Mouse (Mus musculus) left cerebral cortex, postnatal 25 days (tissue): ENCODE measurements around the gene Sync. TPM values are rescaled to one million over a fixed set of nuclear protein-coding genes. Genes with fewer than 3 reads are reported as not detected.
A peak's percentile ranks its signal among the peaks of the same experiment; 100 is the strongest.

Experiments
- DNase-seq, 2 experiments: peaks; one replicate each; pipeline ENCODE4 v3.0.0; 2022; ENCODE audit warnings: low spot score in 2 of 2, mixed read lengths in 1 of 2
- intact Hi-C: fragments of 180-260 bp; cut with DNase I; formaldehyde crosslinking; loops from one replicate; pipeline ENCODE4 v1.15.1; 2025
- total RNA-seq, 2 experiments: library from RNA; stranded (reverse); gene quantifications; 2 replicates each; pipeline ENCODE4 v1.2.3; 2021

Gene Sync
- total RNA-seq, 2 experiments from 2014 or later = 1.4 to 1.6 TPM

GRCm38 (mm10) chr4:129259101-129259500, 28.3 kb upstream of the Sync start:
- no peak for DNase-seq
- intact Hi-C loops = no loop called here

GRCm38 (mm10) chr4:129260678-129261077, 26.7 kb upstream of the Sync start:
- no peak for DNase-seq
- intact Hi-C loops = no loop called here

- intact Hi-C loops = no loop called here
- DNase-seq = no peak
Observed at GRCm38 (mm10) chr4:129261196-129261595, 26.2 kb upstream of the Sync start, which contains the start of gene C77080. C77080 (minus strand) TSS chr4:129261404.

GRCm38 (mm10) chr4:129263225-129264021, 24.0 kb upstream of the Sync start:
- peak; percentile 59 to 83 for DNase-seq
- intact Hi-C loops = loop anchor here (2.0 kb wide), 1 partner anchor 25 kb away; no protein-coding TSS in a partner anchor

GRCm38 (mm10) chr4:129266191-129266590, 21.2 kb upstream of the Sync start:
- intact Hi-C loops = no loop called here
- DNase-seq = no peak

GRCm38 (mm10) chr4:129266821-129267220, 20.6 kb upstream of the Sync start:
- intact Hi-C loops = no loop called here

GRCm38 (mm10) chr4:129268698-129269097, 18.7 kb upstream of the Sync start:
- intact Hi-C loops = no loop called here
- no peak for DNase-seq

More at GRCm38 (mm10) chr4:129266821-129267220, 20.6 kb upstream of the Sync start:
- DNase-seq = no peak

GRCm38 (mm10) chr4:129271991-129272755, 15.2 kb upstream of the Sync start:
- intact Hi-C loops = loop anchor here (10.0 kb wide), 1 partner anchor 137 kb away; the partner anchor contains the start of gene Fndc5
- no peak for DNase-seq

GRCm38 (mm10) chr4:129272756-129273046, 14.7 kb upstream of the Sync start:
- intact Hi-C loops = loop anchor here (10.0 kb wide), 1 partner anchor 138 kb away; the partner anchor contains the start of gene Fndc5
- DNase-seq = peak in 1 of 2 experiments; percentile 59

- intact Hi-C loops = loop anchor here (1.0 to 10.0 kb wide), 3 partner anchors 67 to 181 kb away; partner anchors contain the start of gene Fndc5
- peak; percentile 92 to 96 for DNase-seq
Observed at GRCm38 (mm10) chr4:129276453-129276865, 11.0 kb upstream of the Sync start.

- DNase-seq = no peak
- intact Hi-C loops = no loop called here
Observed at GRCm38 (mm10) chr4:129282786-129283185, 4.6 kb upstream of the Sync start.

- DNase-seq = no peak
- intact Hi-C loops = no loop called here
Observed at GRCm38 (mm10) chr4:129283226-129283625, 4.2 kb upstream of the Sync start.

GRCm38 (mm10) chr4:129284685-129285084, 2.7 kb upstream of the Sync start:
- intact Hi-C loops = no loop called here
- DNase-seq = no peak

- intact Hi-C loops = no loop called here
Observed at GRCm38 (mm10) chr4:129286001-129286682, 1.3 kb upstream of the Sync start.

GRCm38 (mm10) chr4:129286683-129287471, 540 bp upstream of the Sync start:
- intact Hi-C loops = no loop called here
- DNase-seq = no peak

More at GRCm38 (mm10) chr4:129286001-129286682, 1.3 kb upstream of the Sync start:
- no peak for DNase-seq

- intact Hi-C loops = no loop called here
- DNase-seq = no peak
Observed at GRCm38 (mm10) chr4:129288067-129288466, 650 bp downstream of the Sync start.

GRCm38 (mm10) chr4:129289671-129290070, 2.3 kb downstream of the Sync start:
- DNase-seq = peak in 1 of 2 experiments; percentile 50
- intact Hi-C loops = no loop called here

- no peak for DNase-seq
Observed at GRCm38 (mm10) chr4:129292831-129293230, 5.4 kb downstream of the Sync start.

GRCm38 (mm10) chr4:129293702-129294101, 6.3 kb downstream of the Sync start:
- intact Hi-C loops = no loop called here
- DNase-seq = no peak

More at GRCm38 (mm10) chr4:129292831-129293230, 5.4 kb downstream of the Sync start:
- intact Hi-C loops = no loop called here
